Mouse (Mus musculus) thymus, postnatal 25 days (tissue): ENCODE data around the gene Banp.

ENCODE experiments used
- DNase-seq: peaks from one replicate; pipeline ENCODE4 v3.0.0; 2022

The Banp gene

GRCm38 (mm10) chr8:121952800-121953199 lies 3.2 kb downstream of the Banp start:
- no peak for DNase-seq

- DNase-seq = no peak
Measured at GRCm38 (mm10) chr8:121953821-121954545, 4.4 kb downstream of the Banp start.

- DNase-seq = no peak
Measured at GRCm38 (mm10) chr8:121954981-121955555, 5.5 kb downstream of the Banp start.

- DNase-seq = no peak
Measured at GRCm38 (mm10) chr8:121955825-121956500, 6.4 kb downstream of the Banp start.

GRCm38 (mm10) chr8:121958395-121958794 lies 8.8 kb downstream of the Banp start:
- DNase-seq = no peak

- DNase-seq = no peak
Measured at GRCm38 (mm10) chr8:121962892-121963291, 13.3 kb downstream of the Banp start.

- no peak for DNase-seq
Measured at GRCm38 (mm10) chr8:121964716-121965512, 15.4 kb downstream of the Banp start.

- no peak for DNase-seq
Measured at GRCm38 (mm10) chr8:121966110-121966509, 16.6 kb downstream of the Banp start.

- DNase-seq = no peak
Measured at GRCm38 (mm10) chr8:121966714-121967448, 17.3 kb downstream of the Banp start.

- no peak for DNase-seq
Measured at GRCm38 (mm10) chr8:121967977-121968376, 18.4 kb downstream of the Banp start.

GRCm38 (mm10) chr8:121968542-121968941 lies 19.0 kb downstream of the Banp start:
- peak; percentile 18 for DNase-seq

GRCm38 (mm10) chr8:121970225-121970624 lies 20.7 kb downstream of the Banp start:
- no peak for DNase-seq

GRCm38 (mm10) chr8:121971488-121972058 lies 22.0 kb downstream of the Banp start:
- DNase-seq = no peak

- no peak for DNase-seq
Measured at GRCm38 (mm10) chr8:121973906-121974305, 24.4 kb downstream of the Banp start.

GRCm38 (mm10) chr8:121977819-121978590 lies 28.5 kb downstream of the Banp start:
- no peak for DNase-seq

- DNase-seq = no peak
Measured at GRCm38 (mm10) chr8:121978670-121979069, 29.1 kb downstream of the Banp start.

- no peak for DNase-seq
Measured at GRCm38 (mm10) chr8:121980792-121981519, 31.4 kb downstream of the Banp start.

GRCm38 (mm10) chr8:121981520-121981895 lies 32.0 kb downstream of the Banp start:
- DNase-seq = no peak

GRCm38 (mm10) chr8:121985673-121986072 lies 36.1 kb downstream of the Banp start:
- no peak for DNase-seq

GRCm38 (mm10) chr8:121987892-121988291 lies 38.3 kb downstream of the Banp start:
- no peak for DNase-seq
